Mouse (Mus musculus) liver, postnatal 0 days (tissue): ENCODE results near the gene Med24.

Experiments used
- CTCF ChIP-seq: sonication (generic); IDR thresholded peaks from 2 replicates; pipeline ENCODE4 v1.5.1; 2016; ENCODE audit warnings: antibody characterized with exemption, low read depth
- EP300 ChIP-seq: IDR thresholded peaks from 2 replicates; pipeline ENCODE4 v1.6.1; 2016; ENCODE audit warnings: antibody characterized with exemption, low read depth, mild to moderate bottlenecking

DNA sequence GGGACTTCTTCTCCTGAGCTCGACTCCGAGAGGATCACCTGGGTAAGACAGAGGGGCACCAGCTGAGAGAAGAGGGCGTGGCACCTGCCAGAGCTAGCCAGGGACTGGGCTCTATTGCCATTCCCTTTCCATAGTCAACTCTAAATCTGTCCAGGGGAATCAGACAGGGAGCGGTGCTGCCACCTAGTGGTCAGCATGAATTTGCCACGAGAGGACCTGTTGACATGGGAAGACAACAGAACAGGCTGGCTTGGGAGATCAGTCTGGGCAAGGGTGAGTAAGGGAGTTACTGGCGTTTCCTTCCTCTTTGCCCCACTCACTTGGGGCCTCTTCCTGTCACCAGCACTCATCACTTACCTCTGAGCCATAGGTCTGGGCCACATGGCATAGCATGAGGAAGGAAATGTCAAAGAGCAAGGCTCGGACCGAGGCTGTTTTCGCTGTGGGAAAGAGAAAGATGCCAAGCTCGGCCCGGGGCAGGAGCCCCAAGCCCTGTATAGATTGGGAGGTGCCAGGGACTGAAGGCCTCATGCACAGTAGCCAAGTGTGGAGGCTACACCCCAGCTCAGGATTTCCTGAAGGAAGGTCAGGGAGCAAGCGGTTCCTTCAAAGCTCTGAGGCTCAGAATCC lies 18.7 kb downstream of the Med24 start:
- TF ChIP-seq CTCF (peak; percentile 99), EP300 (no peak)
